Mouse (Mus musculus) hindlimb bud, embryonic 11.5 days (tissue): Measurements from ENCODE around the gene Nop53.

Experiments used
- DNase-seq: peaks from one replicate; pipeline ENCODE4 v3.0.0-alpha.2; 2012; ENCODE audit warnings: low read depth, low spot score; ENCODE audit errors: extremely low spot score

Gene Nop53

DNA sequence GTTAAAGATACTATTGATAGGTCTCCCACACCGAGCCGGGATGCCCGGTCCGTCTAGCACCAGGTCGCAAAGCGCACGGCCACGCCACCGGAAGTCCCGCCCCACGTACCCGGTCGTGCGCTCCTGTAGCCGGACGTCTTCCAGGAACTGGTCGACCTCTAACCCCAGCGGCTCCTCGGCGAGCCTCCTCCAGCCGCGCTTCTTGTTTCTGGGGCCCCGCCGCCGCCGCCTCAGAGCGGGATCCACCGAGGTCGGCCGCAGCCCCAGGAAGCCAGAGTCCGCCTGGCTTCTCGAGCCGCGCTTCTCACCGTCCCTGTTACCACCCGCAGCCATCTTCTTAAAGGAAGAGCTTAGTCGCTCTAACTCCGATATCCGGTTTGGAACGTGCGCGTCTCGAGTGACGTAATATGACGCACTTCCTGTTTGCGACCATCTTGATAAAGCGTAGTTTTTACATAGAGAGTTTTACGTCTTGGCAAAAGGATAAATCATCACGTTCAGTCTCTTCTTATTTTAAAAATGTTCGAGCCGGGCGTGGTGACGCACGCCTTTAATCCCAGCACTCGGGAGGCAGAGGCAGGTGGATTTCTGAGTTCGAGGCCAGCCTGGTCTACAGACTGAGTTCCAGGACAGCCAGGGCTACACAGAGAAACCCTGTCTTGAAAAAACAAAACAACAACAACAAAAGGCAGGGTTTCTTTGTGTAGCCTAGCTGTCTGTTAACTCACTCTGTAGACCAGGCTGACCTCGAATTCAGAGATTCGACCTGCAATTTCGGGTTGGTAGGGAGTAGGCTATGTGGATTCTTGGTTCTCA lies at the start of gene Nop53:
Gene Nop53, minus strand, starts transcription at position 354 of the 816 bp plus-strand sequence.
- DNase-seq, result peak; percentile 99

DNA sequence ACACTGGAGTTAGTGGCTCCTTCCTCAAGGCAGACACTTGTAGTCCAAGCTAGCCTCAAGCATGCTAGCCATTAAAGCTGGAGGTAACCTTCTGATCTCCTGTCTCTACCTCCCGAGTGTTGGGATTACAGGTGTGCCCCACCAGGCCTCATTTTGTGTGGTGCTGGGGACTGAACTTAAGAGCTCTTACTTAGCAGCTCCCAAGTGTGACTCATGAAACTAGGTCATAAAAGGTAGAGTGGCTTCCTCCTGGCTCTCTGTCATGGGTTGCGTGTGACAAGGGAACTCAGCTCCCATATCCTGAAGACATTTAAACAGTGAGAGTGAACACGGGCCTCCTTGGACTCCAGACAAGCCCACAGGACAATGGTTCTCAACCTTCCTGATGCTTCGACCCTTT lies 47.9 kb upstream of the Nop53 start:
- DNase-seq, result no peak

DNA sequence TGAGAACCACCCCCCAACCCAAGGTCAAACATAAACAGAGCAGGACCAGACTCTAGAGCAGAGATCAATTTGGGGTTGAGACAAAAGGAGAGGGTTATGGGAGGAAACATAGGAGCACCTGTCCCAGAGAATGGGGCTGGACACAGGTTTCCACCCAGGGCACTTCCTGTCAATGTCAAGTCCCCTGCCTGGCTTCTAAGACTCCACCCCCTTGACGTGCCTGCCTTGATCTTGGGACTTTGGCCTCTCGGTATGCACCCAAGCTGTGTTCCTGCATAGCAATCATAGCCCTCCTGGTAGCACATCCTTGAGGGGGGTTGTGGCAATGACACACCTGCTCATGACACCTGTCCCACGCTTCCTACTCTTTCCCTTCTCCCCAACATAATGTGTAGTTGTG lies 47.3 kb upstream of the Nop53 start:
- no peak for DNase-seq

GRCm38 (mm10) chr7:15991764-15992163 lies 45.9 kb upstream of the Nop53 start:
- no peak for DNase-seq

- no peak for DNase-seq
Measured at GRCm38 (mm10) chr7:15987661-15988356, 41.9 kb upstream of the Nop53 start.

DNA sequence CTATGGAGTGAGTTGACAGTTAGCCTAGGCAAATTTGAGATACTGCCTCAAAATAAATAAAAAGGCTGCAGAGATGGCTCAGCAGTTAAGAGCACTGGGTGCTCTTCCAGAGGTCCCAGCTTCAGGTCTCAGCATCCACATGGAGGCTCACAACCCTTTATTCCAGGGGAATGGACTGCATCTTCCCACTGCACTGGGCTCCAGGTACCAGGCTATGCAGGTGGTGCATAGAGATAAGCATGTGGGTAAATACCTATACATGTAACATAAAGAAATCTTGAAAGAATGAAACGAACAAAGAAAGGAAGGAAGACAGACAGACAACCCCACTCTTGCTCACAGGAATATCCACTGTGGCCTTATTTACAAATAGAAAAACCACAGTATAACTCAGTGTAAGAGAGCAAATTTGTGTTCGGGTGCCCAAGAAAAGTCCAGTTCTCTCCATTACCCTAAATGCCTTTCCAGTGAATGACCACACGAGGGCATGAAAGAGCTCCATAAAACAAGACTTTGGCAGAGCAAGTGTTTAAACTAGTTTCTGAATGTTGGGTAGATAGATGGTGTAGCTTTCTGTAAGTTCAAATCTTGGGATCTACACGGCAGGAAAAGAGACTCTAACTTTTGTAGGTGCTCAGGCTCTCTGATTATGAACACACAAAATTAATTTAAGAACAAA lies 37.0 kb upstream of the Nop53 start:
- no peak for DNase-seq

DNA sequence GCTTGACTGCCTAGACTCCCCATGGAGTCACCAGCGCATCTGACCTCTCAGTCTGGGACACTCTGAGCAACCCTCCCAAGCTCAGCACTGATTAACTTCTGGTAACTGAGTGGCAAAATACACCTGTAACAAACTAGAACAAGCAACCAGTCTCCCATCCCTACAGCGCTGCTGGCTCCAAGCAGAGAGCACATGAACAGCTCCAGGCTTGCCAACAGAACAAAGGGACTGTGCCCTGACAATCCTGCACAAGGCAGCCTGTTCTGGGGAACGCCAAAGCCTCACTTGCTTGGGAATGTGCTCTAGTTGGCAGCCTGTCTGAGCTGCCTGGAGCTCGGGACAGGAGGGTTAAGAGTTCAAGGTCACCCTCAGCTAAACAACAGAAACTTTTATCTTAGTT lies 35.7 kb upstream of the Nop53 start:
- no peak for DNase-seq

- DNase-seq, result no peak
Measured at GRCm38 (mm10) chr7:15980246-15980645, 34.4 kb upstream of the Nop53 start.

DNA sequence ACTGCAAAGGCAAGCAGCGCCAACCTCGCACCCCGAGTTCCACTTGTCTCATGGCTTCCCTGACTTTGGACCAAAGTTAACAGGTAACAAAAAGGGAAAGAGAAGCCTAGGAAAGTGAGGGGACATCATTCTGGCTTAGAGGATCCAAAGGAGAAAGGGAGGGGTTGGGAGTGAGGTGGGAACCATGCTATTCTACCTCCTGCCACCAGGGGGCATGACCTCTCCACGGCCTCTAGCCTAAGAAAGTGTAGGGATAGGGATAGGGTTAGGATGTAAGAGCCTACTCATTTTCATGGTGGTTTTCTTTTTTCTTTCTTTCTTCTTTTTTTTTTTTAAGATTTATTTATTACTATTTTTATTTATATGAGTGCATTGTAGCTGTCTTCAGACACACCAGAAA lies 30.0 kb upstream of the Nop53 start:
- no peak for DNase-seq

GRCm38 (mm10) chr7:15975451-15975850 lies 29.6 kb upstream of the Nop53 start:
- DNase-seq, result no peak

GRCm38 (mm10) chr7:15974712-15975111 lies 28.8 kb upstream of the Nop53 start:
- DNase-seq, result no peak

DNA sequence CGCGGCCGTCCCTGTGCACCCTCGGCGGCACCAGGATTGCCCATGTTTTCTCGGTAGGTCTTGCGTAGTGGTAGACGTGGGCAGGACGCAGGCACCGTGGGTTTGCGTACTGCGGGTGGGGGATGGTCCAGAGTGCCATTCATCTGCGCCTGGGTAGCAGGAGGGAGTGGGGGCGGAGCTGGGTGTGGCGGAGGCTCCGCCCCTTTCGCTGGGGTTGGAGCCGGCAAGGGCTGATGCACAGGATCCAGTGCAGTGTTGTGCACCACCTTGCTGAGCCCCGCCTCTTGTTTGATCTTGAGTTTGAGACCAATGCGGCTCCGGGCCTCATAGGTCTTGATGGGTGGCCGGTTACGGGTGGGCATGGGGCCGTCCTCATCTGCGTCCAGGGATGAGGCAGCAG lies 26.4 kb upstream of the Nop53 start:
- DNase-seq, result no peak

- DNase-seq, result no peak
Measured at GRCm38 (mm10) chr7:15969674-15970073, 23.8 kb upstream of the Nop53 start.

GRCm38 (mm10) chr7:15968322-15968721 lies 22.4 kb upstream of the Nop53 start:
- no peak for DNase-seq

DNA sequence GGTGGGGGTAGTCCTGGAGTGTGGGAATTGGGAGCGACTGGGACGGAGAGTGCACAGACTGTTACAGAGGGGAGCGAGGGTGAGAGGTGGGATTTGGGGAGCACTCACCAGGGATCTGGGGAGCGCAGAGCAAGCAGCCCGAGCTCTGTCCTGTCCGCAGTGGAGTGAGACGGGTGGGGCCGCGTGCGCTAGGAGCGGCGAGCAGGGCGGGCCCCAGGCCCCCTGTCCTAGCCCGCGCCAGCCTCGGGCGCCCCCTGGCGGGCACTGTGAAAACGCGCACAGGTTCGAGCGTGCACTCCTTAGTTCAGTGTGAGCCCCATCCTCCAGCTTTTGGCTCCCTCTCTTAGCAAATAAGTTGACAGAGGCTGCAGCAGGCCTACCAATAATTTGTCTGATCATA lies 21.4 kb upstream of the Nop53 start, which contains the start of gene Ehd2:
Gene Ehd2, minus strand, starts transcription at position 256 of the 400 bp plus-strand sequence.
- DNase-seq, result no peak

- DNase-seq, result no peak
Measured at GRCm38 (mm10) chr7:15966489-15966888, 20.6 kb upstream of the Nop53 start.

GRCm38 (mm10) chr7:15963798-15964652 lies 18.2 kb upstream of the Nop53 start:
- no peak for DNase-seq

DNA sequence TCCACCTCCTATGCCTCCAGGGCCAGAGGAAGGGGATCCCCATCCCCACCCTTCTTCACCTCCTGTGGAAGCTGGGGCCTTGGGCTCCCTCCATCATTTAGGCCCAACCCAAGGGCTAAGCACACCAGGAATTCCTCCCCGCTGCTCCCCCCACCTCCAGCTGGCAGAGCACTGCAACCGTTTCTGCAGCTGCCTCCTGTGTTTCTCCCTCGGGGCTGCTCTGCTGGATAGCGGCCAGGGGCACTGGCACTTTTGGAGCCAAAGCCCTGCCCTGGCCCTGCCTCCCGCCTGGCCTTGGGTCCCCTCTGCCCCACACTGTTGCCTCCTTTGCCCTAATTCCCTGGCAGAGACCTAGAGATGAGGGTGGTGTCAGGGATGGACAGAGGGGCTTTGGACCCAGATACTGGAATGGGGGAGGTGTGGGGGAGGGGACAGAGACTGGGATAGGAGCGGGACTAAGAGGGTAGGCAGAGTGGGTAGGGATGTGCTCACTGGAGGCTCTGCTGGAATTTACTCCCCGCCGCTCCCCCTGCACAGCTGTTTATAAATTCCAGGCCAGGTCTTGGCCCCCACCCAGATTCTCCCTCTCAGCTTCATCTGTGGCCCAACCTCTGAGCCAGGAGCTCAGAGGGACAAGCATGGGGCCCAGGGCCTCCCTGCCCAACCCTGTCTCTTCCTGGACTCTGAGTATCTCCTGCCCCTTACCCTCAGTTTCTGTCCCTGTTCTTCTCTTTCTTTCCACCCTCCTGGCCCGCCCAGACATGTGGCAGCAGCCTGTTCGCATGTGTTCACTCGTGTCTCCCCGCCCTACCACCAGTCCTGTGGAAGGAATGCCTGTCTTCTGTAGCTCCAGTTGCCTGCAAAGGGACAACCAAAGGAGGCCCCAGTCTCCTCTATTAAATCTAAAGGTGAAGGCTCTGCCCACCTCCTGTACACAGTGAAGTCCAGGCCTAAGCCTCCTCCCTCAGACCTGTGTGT lies 16.7 kb upstream of the Nop53 start:
- DNase-seq, result no peak

DNA sequence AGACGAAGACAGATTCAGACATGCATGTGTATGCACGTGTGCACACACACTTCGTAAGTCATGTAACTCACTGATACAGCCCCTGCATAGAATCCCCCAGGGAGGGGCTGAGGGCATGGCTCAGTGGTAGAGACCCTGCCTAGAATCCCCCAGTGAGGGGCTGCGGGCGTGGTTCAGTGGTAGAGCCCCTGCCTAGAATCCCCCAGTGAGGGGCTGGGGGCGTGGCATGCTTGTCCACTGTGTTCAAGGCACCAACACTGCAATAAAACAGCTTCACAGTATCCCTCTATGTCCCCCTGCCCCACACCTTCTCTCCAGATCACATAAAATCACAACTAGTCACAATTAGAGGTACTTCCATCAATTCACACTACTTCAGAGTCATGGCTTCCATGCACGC lies 15.9 kb upstream of the Nop53 start:
- no peak for DNase-seq

GRCm38 (mm10) chr7:15961239-15961638 lies 15.4 kb upstream of the Nop53 start:
- DNase-seq, result no peak
